Comparison of ENCODE assay signal across 14 mouse cellular contexts in genomic region chr9:46702053-46702900, GRCm38 (mm10).
DNase-seq lines count a peak whose midpoint lies in the region; ATAC-seq and TF ChIP-seq lines count a peak whose summit lies in the region.
"Had no signal": no experiment of that assay in that cellular context is flagged by ENCODE, and none has a peak within 500 bp of the region (broad histone marks: within the 10 kb centered on the region; RNA-seq: fewer than 3 reads in every experiment).

No protein-coding gene starts in this region.

- H3K9me3 ChIP-seq in E14TG2a.4 (ENCODE audit: low read length) = no peaks in the 10 kb centered on the region
- no peaks in the 10 kb centered on the region for H3K9me3 ChIP-seq in forebrain, embryonic 16.5 days (ENCODE audit: control insufficient read depth, low read length)
- H3K9me3 ChIP-seq in midbrain, embryonic 13.5 days = no peaks in the 10 kb centered on the region
- H3K9me3 ChIP-seq in intestine, embryonic 16.5 days (ENCODE audit: control insufficient read depth, low read length) = no peaks in the 10 kb centered on the region
- H3K9me3 ChIP-seq: liver, embryonic 15.5 days had no signal

- H3K9ac ChIP-seq in forebrain, embryonic 16.5 days (replicated peaks; ENCODE audit: low read depth, low read length) = peak overlapping the region; percentile 20
- peak overlapping the region; percentile 5; the same call in 1 of the 2 replicates for H3K9ac ChIP-seq in midbrain, embryonic 13.5 days (replicated peaks)
- no peak overlapping the region for H3K9ac ChIP-seq in intestine, embryonic 16.5 days (ENCODE audit: low read depth, low read length)
- H3K9ac ChIP-seq: liver, embryonic 15.5 days had no signal

- peaks cover 27% of the 10 kb centered on the region for H3K4me1 ChIP-seq in E14TG2a.4 (replicated peaks; ENCODE audit: low read depth, low read length)
- H3K4me1 ChIP-seq in forebrain, embryonic 16.5 days (replicated peaks; ENCODE audit: control insufficient read depth, insufficient read depth, low read length) = peaks cover 15% of the 10 kb centered on the region
- peaks cover 34% of the 10 kb centered on the region for H3K4me1 ChIP-seq in midbrain, embryonic 13.5 days (replicated peaks)
- no peaks in the 10 kb centered on the region for H3K4me1 ChIP-seq in intestine, embryonic 16.5 days (ENCODE audit: control insufficient read depth, insufficient read depth, low read length)
- H3K4me1 ChIP-seq: liver, embryonic 15.5 days had no signal

- peak; percentile 53; the same call in 1 of the 2 replicates for ATAC-seq in forebrain, embryonic 16.5 days
- ATAC-seq in midbrain, embryonic 13.5 days = peak; percentile 75
- ATAC-seq in intestine, embryonic 16.5 days = no peak

- peaks cover 35% of the 10 kb centered on the region for H3K27me3 ChIP-seq in E14TG2a.4 (ENCODE audit: insufficient read depth, low read length)
- H3K27me3 ChIP-seq in forebrain, embryonic 16.5 days (replicated peaks; ENCODE audit: control insufficient read depth, insufficient read depth, low read length) = no peaks in the 10 kb centered on the region
- peaks cover under 1% of the 10 kb centered on the region; the same call in 1 of the 2 replicates for H3K27me3 ChIP-seq in midbrain, embryonic 13.5 days
- no peaks in the 10 kb centered on the region for H3K27me3 ChIP-seq in intestine, embryonic 16.5 days (replicated peaks; ENCODE audit: control insufficient read depth, insufficient read depth, low read length)
- H3K27me3 ChIP-seq: liver, embryonic 15.5 days had no signal

- WGBS in forebrain, embryonic 16.5 days = 9% methylated on average over 16 of the region's 16 CpGs
- WGBS in midbrain, embryonic 13.5 days = 7% methylated on average over 16 of the region's 16 CpGs
- 42% methylated on average over 16 of the region's 16 CpGs for WGBS in intestine, embryonic 16.5 days

- H3K4me2 ChIP-seq in forebrain, embryonic 16.5 days (ENCODE audit: low read length) = peak overlapping the region; percentile 26; the same call in 1 of the 2 replicates
- peak overlapping the region; percentile 42 for H3K4me2 ChIP-seq in midbrain, embryonic 13.5 days (replicated peaks)
- H3K4me2 ChIP-seq in intestine, embryonic 16.5 days (ENCODE audit: low read depth, low read length) = no peak overlapping the region
- H3K4me2 ChIP-seq: liver, embryonic 15.5 days had no signal

- peak overlapping the region; percentile 57 for H3K4me3 ChIP-seq in E14TG2a.4 (replicated peaks; ENCODE audit: low read length)
- no peak overlapping the region for H3K4me3 ChIP-seq in forebrain, embryonic 16.5 days (replicated peaks; ENCODE audit: low read length)
- no peak overlapping the region for H3K4me3 ChIP-seq in midbrain, embryonic 13.5 days (replicated peaks)
- no peak overlapping the region for H3K4me3 ChIP-seq in intestine, embryonic 16.5 days (ENCODE audit: low read length)
- H3K4me3 ChIP-seq: erythroblast, embryonic 14.5 days; liver, embryonic 15.5 days had no signal

- DNase-seq in Muller cell, postnatal 12 days (ENCODE audit: inconsistent ontology term) = peak; percentile 75
- DNase-seq in spleen, adult 18-20 months = no peak
- no peak for DNase-seq in left cerebral cortex, adult 18-20 months (ENCODE audit: low spot score in 2 of 2)
- DNase-seq: adrenal gland, postnatal 36 days; cerebellum, adult 9-10 months; heart, postnatal 14 days; kidney, postnatal 14 days had no signal

- no peak for TF ChIP-seq CTCF in E14TG2a.4 (conservative IDR thresholded peaks at IDR 0.05; ENCODE audit: low read length)

- H3K36me3 ChIP-seq in E14TG2a.4 (ENCODE audit: insufficient read depth, low read length) = no peaks in the 10 kb centered on the region
- no peaks in the 10 kb centered on the region for H3K36me3 ChIP-seq in forebrain, embryonic 16.5 days (ENCODE audit: control insufficient read depth, insufficient read depth)
- H3K36me3 ChIP-seq in midbrain, embryonic 13.5 days = no peaks in the 10 kb centered on the region
- H3K36me3 ChIP-seq in intestine, embryonic 16.5 days (ENCODE audit: control insufficient read depth, insufficient read depth, low read length) = no peaks in the 10 kb centered on the region
- H3K36me3 ChIP-seq: G1E; liver, embryonic 15.5 days had no signal

- H3K27ac ChIP-seq in forebrain, embryonic 16.5 days (ENCODE audit: low read length) = peak overlapping the region; percentile 12; the same call in 1 of the 2 replicates
- peak overlapping the region; percentile 70 for H3K27ac ChIP-seq in midbrain, embryonic 13.5 days
- no peak overlapping the region for H3K27ac ChIP-seq in intestine, embryonic 16.5 days (ENCODE audit: low read length)
- H3K27ac ChIP-seq: liver, embryonic 15.5 days had no signal
